Mouse (Mus musculus): ENCODE data around the gene Cep72. TPM values are rescaled to one million over a fixed set of nuclear protein-coding genes. Genes with fewer than 3 reads are reported as not detected.
"Not testable (repeated sequence)": the region's sequence is repeated elsewhere in the genome, so short reads cannot be mapped to it uniquely, and the experiment has no call there.

Gene Cep72
- total and polyA plus RNA-seq, 2 experiments from 2014 or later: 3.2 to 6.1 TPM

- TF ChIP-seq CTCF (IDR thresholded peaks at IDR 0.05): peak; percentile 85
- no peaks in the 10 kb centered on the region for H3K9me3 ChIP-seq (ENCODE audit: low read length)
- 17% methylated on average over 2 of the region's 2 CpGs for WGBS
Observed at GRCm38 (mm10) chr13:74026215-74026614, 35.9 kb downstream of the Cep72 start.

GRCm38 (mm10) chr13:74025151-74026081 lies 36.7 kb downstream of the Cep72 start:
- 58% methylated on average over 4 of the region's 4 CpGs for WGBS
- Histone ChIP-seq H3K9me3 (ENCODE audit: low read length) (no peaks in the 10 kb centered on the region), H3K36me3 (ENCODE audit: insufficient read depth, low read length) (peaks cover 15% of the 10 kb centered on the region; the same call in 1 of the 2 replicates), H3K4me3 (ENCODE audit: low read depth, low read length) (no peak overlapping the region), H3K27ac (ENCODE audit: low read depth, low read length) (no peak overlapping the region), H3K4me1 (ENCODE audit: insufficient read depth, low read length) (no peaks in the 10 kb centered on the region), H3K9ac (replicated peaks; ENCODE audit: low read length, poor library complexity, severe bottlenecking) (no peak overlapping the region), H3K27me3 (ENCODE audit: insufficient read depth, low read length) (no peaks in the 10 kb centered on the region), H3K4me2 (ENCODE audit: low read depth, low read length, poor library complexity, severe bottlenecking) (no peak overlapping the region)
- DNase-seq (ENCODE audit: low spot score) (peak; percentile 27), ATAC-seq (ENCODE audit: low FRiP score) (no peak)
- TF ChIP-seq CTCF (IDR thresholded peaks at IDR 0.05): no peak

More at GRCm38 (mm10) chr13:74026215-74026614, 35.9 kb downstream of the Cep72 start:
- Histone ChIP-seq H3K4me1 (ENCODE audit: insufficient read depth, low read length) (no peaks in the 10 kb centered on the region), H3K36me3 (ENCODE audit: insufficient read depth, low read length) (peaks cover 14% of the 10 kb centered on the region; the same call in 1 of the 2 replicates), H3K4me3 (ENCODE audit: low read depth, low read length) (no peak overlapping the region), H3K27ac (ENCODE audit: low read depth, low read length) (no peak overlapping the region), H3K9ac (replicated peaks; ENCODE audit: low read length, poor library complexity, severe bottlenecking) (no peak overlapping the region), H3K4me2 (ENCODE audit: low read depth, low read length, poor library complexity, severe bottlenecking) (no peak overlapping the region), H3K27me3 (ENCODE audit: insufficient read depth, low read length) (no peaks in the 10 kb centered on the region)
- ATAC-seq (ENCODE audit: low FRiP score) (0 out of 2 replicates have a peak, but pooled peaks have one; percentile 31), DNase-seq (ENCODE audit: low spot score) (peak; percentile 59)

GRCm38 (mm10) chr13:74019006-74019405 lies 43.1 kb downstream of the Cep72 start:
- WGBS: 89% methylated on average over 8 of the region's 8 CpGs
- H3K9ac ChIP-seq (replicated peaks; ENCODE audit: low read length, poor library complexity, severe bottlenecking); ATAC-seq (ENCODE audit: low FRiP score); H3K4me2 ChIP-seq (ENCODE audit: low read depth, low read length, poor library complexity, severe bottlenecking); DNase-seq (ENCODE audit: low spot score); H3K27me3 ChIP-seq (ENCODE audit: insufficient read depth, low read length); H3K9me3 ChIP-seq (ENCODE audit: low read length); H3K27ac ChIP-seq (ENCODE audit: low read depth, low read length); H3K4me3 ChIP-seq (ENCODE audit: low read depth, low read length); H3K4me1 ChIP-seq (ENCODE audit: insufficient read depth, low read length): not testable (repeated sequence)
- H3K36me3 ChIP-seq (ENCODE audit: insufficient read depth, low read length): peaks cover 15% of the 10 kb centered on the region; the same call in 1 of the 2 replicates

GRCm38 (mm10) chr13:74017426-74017825 lies 44.7 kb downstream of the Cep72 start:
- Histone ChIP-seq H3K4me2 (ENCODE audit: low read depth, low read length, poor library complexity, severe bottlenecking) (no peak overlapping the region), H3K27ac (ENCODE audit: low read depth, low read length) (no peak overlapping the region), H3K9ac (replicated peaks; ENCODE audit: low read length, poor library complexity, severe bottlenecking) (no peak overlapping the region), H3K4me3 (ENCODE audit: low read depth, low read length) (no peak overlapping the region), H3K27me3 (ENCODE audit: insufficient read depth, low read length) (no peaks in the 10 kb centered on the region), H3K4me1 (ENCODE audit: insufficient read depth, low read length) (no peaks in the 10 kb centered on the region), H3K9me3 (ENCODE audit: low read length) (no peaks in the 10 kb centered on the region), H3K36me3 (ENCODE audit: insufficient read depth, low read length) (peaks cover 13% of the 10 kb centered on the region; the same call in 1 of the 2 replicates)
- DNase-seq (ENCODE audit: low spot score): no peak
- 88% methylated on average over 4 of the region's 4 CpGs for WGBS
- no peak for TF ChIP-seq CTCF (IDR thresholded peaks at IDR 0.05)
- no peak for ATAC-seq (ENCODE audit: low FRiP score)

GRCm38 (mm10) chr13:74015908-74016307 lies 46.2 kb downstream of the Cep72 start:
- no peak for TF ChIP-seq CTCF (IDR thresholded peaks at IDR 0.05)
- DNase-seq (ENCODE audit: low spot score): no peak

GRCm38 (mm10) chr13:74010678-74011077 lies 51.4 kb downstream of the Cep72 start:
- Histone ChIP-seq H3K9me3 (ENCODE audit: low read length) (no peaks in the 10 kb centered on the region), H3K36me3 (ENCODE audit: insufficient read depth, low read length) (no peaks in the 10 kb centered on the region), H3K27ac (ENCODE audit: low read depth, low read length) (peak overlapping the region; percentile 89), H3K9ac (replicated peaks; ENCODE audit: low read length, poor library complexity, severe bottlenecking) (peak overlapping the region; percentile 83), H3K4me2 (ENCODE audit: low read depth, low read length, poor library complexity, severe bottlenecking) (peak overlapping the region; percentile 73), H3K4me3 (ENCODE audit: low read depth, low read length) (peak overlapping the region; percentile 67), H3K27me3 (ENCODE audit: insufficient read depth, low read length) (no peaks in the 10 kb centered on the region), H3K4me1 (ENCODE audit: insufficient read depth, low read length) (peaks cover 9% of the 10 kb centered on the region; the same call in 1 of the 2 replicates)
- WGBS: 9% methylated on average over 3 of the region's 3 CpGs
- peak; percentile 74 for ATAC-seq (ENCODE audit: low FRiP score)
- peak; percentile 60 for DNase-seq (ENCODE audit: low spot score)
- TF ChIP-seq CTCF (IDR thresholded peaks at IDR 0.05): no peak

More at GRCm38 (mm10) chr13:74015908-74016307, 46.2 kb downstream of the Cep72 start:
- Histone ChIP-seq H3K4me2 (ENCODE audit: low read depth, low read length, poor library complexity, severe bottlenecking) (no peak overlapping the region), H3K27me3 (ENCODE audit: insufficient read depth, low read length) (no peaks in the 10 kb centered on the region), H3K27ac (ENCODE audit: low read depth, low read length) (no peak overlapping the region), H3K9me3 (ENCODE audit: low read length) (no peaks in the 10 kb centered on the region), H3K36me3 (ENCODE audit: insufficient read depth, low read length) (0 out of 2 replicates have a peak, but pooled peaks cover 1% of the 10 kb centered on the region), H3K9ac (replicated peaks; ENCODE audit: low read length, poor library complexity, severe bottlenecking) (no peak overlapping the region), H3K4me1 (ENCODE audit: insufficient read depth, low read length) (peaks cover 7% of the 10 kb centered on the region; the same call in 1 of the 2 replicates), H3K4me3 (ENCODE audit: low read depth, low read length) (no peak overlapping the region)
- no peak for ATAC-seq (ENCODE audit: low FRiP score)
- 81% methylated on average over 4 of the region's 4 CpGs for WGBS

Measured in midbrain, postnatal 0 days (tissue).